Mouse (Mus musculus): ENCODE results near the gene Myh6.
A peak's percentile ranks its signal among the peaks of the same experiment; 100 is the strongest.
"Not testable (repeated sequence)": the region's sequence is repeated elsewhere in the genome, so short reads cannot be mapped to it uniquely, and the experiment has no call there.

Gene Myh6

DNA sequence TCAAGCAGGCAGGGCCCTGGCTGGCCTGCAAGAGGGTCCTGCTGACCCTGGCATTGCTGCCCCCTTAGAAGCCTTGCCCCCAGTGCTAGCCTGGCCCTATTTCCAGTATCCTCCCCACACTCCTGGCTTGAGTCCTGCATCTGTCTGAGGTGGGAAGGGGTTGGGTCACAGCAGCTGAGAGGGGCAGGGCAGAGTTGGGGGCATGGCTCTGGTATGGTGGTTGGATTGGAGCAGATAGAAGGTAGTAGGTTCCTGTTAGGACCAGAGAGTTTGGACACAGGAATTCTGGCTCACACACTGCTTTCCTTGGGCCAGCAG is 28.1 kb upstream of the Myh6 start:
- no peak for DNase-seq (ENCODE audit: low spot score in 2 of 2)

DNA sequence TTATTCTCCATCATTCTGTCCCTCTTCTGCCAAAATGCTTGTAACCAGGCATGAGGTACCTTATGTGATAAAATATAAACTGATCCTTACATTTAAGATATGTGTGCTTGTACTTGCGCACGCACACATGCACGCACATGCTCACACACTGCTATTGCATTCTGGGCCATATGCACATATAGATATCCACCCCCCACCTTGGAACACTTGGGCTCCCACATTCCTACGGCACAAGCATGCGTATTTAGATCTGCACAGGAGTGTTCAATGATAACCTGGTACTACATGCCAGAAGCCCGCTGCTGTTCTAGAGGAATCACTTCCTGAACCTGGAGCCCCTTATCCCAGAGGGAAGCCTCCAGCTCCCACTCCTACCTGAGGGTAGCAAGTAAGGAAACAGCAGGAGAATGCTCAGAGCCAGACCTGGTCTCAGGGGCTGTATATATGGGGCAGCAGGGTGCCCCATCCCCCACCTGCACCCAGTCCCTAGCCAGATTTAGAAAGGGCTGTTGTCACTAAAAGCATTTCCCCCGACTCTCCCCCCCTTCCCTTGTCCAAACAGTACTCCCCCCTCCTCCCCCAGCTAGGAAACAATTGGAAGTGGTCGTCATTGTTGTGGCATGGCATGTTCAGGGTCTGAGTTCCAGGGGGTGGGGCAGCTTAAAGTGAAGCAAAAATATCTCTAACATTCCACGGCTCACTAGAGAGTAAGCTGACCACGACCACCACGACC is 27.6 kb upstream of the Myh6 start, which contains the start of gene Myh7:
Gene Myh7 (minus strand): TSS at position 491 of the 733 bp plus-strand sequence.
- peak in 1 of 2 experiments; percentile 60 for DNase-seq (ENCODE audit: low spot score in 2 of 2)

DNA sequence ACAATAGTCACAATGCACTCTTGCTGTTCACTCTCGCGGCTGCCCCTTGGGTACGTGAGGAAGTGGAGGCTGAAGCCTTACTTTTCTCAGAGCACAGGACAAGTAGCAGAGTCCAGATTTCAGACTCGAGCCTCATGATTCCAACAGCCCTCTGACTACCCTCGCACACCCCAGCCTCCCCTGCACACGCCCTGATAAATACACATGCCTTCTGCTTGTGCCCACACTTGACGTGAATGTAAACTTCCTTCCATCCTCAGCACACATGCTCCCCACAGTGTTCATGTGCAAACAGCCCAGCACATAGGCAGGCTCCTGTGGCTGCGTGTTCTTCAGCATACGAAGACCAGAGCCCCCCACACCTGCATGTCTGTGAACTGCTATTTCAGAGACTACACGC is 26.9 kb upstream of the Myh6 start:
- no peak for DNase-seq (ENCODE audit: low spot score in 2 of 2)

DNA sequence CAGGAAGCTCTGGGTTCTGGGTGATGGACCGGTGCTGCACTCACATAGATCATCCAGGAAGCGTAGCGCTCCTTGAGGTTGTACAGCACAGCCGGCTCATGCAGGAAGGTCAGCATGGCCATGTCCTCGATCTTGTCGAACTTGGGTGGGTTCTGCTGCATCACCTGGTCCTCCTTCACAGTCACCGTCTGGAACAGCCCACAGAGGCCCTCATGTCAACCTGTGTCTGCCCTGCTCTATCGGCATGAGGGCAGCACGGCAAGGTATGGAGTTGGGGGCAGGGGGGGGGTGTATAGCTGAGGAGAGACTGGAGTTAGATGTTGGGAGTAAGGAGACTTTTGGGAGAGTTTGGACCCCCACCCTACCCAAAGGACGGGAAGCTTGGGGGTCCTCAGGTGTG is 25.5 kb upstream of the Myh6 start:
- no peak for DNase-seq (ENCODE audit: low spot score in 2 of 2)

DNA sequence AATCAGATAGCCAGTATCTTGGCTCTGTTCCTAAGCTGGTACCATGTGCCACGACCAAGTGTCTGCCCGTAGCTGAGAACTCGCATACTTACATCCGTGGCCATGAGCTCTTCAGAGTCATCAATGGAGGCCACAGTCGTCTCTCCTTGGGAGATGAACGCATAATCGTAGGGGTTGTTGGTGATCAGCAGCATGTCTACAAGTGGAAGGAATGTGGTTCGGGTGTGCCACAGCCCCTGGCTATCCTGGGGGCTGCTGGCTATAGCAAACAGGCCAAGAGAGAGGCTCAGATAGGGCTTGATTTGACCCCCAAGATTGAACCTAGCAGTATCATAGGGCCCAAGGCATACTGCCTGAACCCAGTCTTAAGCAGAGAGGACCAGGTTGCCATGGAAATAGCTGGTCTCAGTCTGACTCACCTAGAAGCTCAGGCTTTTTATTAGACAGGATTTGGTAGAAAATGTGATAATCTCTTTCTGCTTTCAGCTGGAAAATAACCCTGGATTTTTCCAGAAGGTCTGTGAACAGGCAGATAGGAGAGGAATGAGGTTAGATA is 23.2 kb upstream of the Myh6 start:
- DNase-seq (ENCODE audit: low spot score in 2 of 2): no peak

DNA sequence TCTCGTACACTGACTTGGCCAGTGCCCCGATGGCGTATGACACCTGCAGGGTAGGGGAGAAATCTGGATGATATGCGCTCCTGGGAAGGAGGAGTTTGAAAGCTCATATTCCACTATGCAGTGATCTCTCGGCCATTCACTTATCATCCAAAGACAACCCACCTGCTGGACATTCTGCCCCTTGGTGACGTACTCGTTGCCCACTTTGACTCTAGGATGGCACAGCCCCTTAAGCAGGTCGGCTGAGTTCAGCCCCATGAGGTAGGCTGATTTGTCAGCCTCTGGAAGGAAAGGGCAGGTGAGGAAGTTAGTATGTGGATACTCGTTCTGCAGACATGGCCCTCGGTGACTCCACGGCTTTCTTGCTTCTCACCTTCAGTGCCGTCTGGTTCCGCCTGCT is 22.2 kb upstream of the Myh6 start:
- no peak for DNase-seq (ENCODE audit: low spot score in 2 of 2)

DNA sequence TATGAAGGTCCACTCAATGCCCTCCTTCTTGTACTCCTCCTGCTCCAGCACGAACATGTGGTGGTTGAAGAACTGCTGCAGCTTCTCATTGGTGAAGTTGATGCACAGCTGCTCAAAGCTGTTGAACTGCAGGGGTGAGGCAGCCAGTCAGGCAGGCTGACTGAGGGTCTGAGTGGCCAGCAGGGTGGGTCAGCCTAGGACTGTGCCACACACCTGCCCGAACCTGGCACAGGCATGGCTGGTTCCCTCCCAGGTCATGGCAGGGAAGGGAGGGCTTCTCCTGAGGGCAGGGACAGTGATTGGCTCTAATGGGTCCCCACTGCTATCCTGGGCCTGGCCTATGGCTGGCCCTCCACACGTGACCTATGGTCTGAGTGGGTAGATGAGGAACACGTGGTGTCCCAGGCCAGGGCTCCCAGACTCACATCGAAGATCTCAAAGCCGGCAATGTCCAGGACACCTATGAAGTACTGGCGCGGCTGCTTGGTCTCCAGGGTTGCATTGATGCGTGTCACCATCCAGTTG is 21.7 kb upstream of the Myh6 start:
- not testable (repeated sequence) for DNase-seq (ENCODE audit: low spot score in 2 of 2)

DNA sequence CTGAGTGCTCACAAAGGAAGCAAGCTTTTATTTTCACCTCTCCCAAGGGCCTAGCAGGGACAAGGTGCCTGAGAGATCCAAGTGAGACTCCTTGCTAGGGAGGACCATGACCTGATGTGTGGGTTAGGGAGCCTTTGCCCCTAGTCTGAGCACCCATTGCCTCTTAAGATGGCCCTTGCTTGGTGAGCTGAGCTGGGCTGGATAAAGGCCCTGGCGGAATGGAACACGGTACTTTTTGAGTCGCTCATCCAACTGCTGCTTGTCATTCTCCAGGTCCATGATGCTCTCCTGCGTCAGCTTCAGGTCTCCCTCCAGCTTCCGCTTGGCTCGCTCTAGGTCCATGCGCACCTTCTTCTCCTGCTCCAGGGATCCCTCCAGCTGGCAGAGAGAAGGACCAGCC is 15.2 kb upstream of the Myh6 start:
- no peak for DNase-seq (ENCODE audit: low spot score in 2 of 2)

DNA sequence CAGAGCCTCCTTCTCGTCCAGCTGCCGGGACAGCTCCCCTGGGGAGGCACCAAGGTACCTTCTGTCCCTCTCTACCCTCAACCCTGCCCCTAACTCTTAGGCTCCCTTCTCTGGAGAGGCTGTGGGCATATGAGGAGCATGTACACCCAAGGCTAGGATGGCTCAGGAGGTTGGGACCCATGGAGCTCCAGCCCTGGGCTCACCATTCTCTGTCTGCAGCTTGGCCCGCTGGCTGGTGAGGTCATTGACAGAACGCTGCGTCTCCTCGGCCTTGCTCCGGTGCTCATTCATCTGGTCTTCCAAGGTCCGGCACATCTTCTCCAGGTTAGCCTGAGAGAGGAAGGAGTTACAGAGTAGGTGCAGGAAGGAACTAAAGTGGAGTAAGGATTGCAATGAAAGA is 11.9 kb upstream of the Myh6 start:
- DNase-seq (ENCODE audit: low spot score in 2 of 2): no peak

DNA sequence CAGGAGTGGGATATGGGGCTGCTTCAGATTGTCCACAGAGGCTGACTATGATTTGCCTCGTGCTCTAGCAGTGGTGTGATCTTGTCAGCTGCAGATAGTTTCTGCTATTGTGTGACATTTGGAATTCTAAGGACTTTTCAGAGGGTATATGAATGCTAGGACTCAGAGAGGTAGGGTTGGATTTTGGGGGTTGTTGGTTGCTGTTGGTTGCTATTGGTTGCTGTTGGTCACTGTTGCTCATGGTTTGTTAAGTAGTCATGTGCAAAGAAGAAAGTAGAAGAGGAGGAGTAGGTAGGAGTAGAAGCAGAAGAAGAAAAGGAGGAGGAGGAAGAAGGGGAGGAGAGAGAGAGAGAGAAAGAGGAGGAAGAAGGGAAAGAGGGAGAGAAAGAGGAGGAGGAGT is 9.9 kb upstream of the Myh6 start, which contains the start of gene Gm17428:
Gene Gm17428 (plus strand): TSS at position 301 of the 400 bp plus-strand sequence.
- DNase-seq (ENCODE audit: low spot score in 2 of 2): no peak

DNA sequence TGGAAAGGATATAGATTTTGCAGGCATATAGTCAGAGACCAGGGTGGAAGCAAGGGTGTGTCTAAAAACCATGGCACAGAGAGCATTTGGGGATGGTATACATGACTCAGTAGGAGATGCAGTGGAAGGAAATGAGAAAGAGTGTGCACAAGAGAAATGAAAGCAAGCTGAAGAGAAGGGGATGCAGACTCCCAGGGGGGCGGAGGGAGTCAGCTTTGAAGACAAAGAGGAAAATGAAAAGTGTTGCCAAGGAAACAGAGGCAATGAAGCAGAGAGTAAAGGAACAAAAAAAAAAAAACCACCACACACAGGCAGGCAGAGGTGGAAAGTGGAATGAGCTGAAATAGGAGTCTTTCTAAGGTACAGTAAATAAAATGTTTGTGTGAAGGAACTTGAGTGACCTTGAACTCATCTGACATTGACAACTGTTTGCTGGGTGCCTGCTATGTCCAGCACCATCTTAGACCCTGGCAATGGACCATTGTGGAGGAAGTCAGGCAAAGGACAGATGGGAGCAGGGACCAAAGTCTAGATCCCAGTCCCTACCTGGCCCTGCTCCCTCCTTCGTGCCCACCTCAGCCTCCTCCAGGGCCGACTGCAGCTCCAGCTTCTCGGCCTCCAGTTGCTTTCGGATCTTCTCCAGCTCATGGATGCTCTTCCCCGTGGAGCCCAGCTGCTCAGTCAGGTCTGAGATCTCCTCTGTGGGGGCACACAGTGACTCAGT is 7.5 kb upstream of the Myh6 start:
- DNase-seq (ENCODE audit: low spot score in 2 of 2): peak; percentile 73 to 77

DNA sequence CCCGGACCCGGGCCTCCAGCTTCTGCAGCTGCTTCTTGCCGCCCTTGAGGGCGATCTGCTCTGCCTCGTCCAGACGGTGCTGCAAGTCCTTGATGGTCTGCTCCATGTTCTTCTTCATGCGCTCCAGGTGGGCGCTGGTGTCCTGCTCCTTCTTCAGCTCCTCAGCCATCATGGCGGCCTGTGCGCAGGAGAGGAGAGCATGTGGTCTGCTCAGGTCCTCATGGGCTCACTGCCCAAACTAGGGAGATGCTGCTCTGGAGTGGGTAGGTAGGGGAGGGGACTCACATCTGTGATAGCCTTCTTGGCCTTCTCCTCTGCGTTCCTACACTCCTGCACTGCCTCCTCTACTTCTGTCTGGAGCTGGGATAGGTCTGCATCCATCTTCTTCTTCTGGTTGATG is 6.1 kb upstream of the Myh6 start:
- DNase-seq (ENCODE audit: low spot score in 2 of 2): not testable (repeated sequence)

DNA sequence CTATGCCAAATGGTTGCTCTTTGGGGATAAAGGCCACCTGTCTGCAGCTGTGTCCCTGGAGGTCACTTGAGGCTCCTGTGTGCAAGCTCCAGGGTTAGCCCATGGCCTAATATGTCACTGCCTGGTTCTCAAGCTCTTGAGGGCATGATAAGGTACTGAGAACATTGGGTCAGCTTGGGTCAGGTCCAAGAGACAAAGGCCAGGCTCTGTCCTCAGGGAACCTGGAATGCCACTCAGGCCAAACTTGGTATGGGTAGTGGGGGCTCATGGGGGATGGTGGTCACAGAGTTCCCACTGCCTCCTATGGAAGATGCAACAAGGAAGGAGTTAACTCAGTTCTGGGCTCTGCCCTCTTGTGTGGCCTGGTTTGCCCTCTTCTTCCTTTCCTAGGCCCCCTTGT is 1.6 kb upstream of the Myh6 start:
- no peak for DNase-seq (ENCODE audit: low spot score in 2 of 2)

DNA sequence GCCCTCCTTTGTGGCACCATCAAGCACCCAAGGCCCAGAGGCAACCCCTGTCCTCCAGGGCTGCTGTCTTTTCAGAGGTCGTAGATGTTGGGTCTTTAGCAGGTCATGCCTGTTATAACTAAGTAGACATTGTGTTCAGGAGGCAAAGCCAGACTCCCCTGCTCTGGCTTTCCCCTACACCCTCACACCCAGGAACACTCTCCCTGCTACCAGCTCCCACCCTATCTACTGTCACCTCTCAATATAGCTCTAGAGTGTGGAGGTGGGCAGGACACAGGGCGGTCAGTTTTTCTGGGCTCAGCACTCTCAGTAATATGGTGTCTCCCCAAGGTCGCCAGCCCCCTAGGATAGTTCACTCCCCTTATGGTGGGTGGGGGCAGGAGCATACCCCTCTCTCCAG is 1.1 kb upstream of the Myh6 start:
- DNase-seq (ENCODE audit: low spot score in 2 of 2): no peak

DNA sequence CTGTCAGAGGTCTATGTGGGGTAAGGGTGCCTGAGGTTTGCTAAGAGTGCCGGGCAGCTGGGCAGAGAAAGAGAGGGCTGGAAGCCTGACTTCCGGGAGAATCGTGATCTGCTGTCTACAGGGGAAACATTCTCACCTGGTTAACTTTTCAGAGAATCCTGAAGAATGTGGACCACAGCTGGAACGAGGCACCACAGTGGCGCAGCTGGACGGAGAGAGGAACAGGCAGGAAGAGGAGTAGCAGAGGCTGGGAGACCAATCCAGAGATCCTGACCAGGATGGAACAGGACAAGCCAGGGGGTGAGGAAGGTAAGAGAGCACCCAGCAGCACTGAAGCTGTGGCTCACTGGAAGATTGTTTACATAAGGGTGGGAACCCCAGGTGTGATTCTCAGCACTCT is 1.1 kb downstream of the Myh6 start:
- DNase-seq (ENCODE audit: low spot score in 2 of 2): no peak

DNA sequence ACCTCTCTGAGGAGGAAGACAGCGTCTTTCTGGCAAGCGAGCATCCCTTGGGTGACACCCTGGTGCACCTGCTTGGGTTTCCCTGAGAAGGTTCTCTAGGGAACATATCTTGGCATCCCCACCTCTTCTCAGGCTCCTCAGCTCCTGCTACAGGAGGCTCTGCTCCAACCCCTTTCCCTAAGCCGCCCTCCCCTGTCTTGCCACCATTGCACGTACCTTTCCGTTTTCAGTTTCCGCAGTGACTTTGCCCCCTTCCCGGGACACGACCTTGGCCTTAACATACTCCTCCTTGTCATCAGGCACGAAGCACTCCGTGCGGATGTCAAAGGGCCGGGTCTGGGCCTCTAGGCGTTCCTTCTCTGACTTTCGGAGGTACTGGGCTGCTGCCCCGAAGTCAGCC is 1.7 kb downstream of the Myh6 start:
- no peak for DNase-seq (ENCODE audit: low spot score in 2 of 2)

DNA sequence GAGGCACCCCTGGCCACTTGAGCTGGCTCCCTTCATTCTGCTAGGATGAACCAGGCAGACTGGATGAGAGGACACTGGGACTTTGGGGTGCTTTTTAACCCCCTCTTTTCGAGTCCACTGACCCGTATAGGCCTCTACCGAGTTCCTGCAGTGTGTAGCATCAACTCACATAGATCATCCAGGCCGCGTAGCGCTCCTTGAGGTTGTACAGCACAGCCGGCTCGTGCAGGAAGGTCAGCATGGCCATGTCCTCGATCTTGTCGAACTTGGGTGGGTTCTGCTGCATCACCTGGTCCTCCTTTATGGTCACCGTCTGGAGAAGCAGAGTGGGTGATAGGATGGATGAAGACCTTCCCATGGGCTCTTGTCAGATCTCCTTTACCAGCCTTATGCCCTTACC is 3.0 kb downstream of the Myh6 start:
- DNase-seq (ENCODE audit: low spot score in 2 of 2): no peak

DNA sequence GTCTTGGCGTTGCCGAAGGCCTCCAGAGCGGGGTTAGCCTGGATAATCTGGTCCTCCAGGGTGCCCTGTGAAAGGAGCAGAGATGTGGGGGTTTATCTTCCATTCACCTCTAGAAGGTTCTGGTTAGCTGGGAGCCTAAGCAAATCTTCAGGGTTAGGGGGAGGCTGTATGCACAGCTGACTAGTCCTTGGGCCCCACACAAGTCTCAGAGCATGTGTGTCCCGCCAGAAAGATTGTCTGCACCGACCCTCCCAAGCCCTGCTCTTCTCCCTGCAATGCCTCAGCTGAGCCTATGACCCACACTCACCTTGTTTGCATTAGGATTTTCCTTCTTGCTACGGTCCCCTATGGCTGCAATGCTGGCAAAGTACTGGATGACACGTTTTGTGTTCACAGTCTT is 4.0 kb downstream of the Myh6 start:
- no peak for DNase-seq (ENCODE audit: low spot score in 2 of 2)

DNA sequence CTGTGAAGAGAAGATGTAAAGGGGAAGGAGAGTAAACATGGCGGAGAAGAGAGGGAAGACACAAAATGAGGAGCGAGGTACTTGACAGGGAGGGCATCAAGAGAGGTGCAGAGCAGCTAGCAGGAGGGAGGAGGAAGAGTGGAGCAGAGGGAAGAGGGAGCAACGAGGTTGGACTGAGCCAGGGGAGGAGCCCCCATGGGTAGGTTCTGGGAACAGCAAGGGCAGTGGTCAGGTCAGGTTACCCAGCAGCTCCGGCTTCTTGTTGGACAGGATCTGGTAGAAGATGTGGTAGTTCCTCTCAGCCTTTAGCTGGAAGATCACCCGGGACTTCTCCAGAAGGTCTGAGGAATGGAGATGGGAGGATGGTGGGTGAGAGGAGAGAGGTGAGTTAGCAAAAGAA is 5.2 kb downstream of the Myh6 start:
- no peak for DNase-seq (ENCODE audit: low spot score in 2 of 2)

DNA sequence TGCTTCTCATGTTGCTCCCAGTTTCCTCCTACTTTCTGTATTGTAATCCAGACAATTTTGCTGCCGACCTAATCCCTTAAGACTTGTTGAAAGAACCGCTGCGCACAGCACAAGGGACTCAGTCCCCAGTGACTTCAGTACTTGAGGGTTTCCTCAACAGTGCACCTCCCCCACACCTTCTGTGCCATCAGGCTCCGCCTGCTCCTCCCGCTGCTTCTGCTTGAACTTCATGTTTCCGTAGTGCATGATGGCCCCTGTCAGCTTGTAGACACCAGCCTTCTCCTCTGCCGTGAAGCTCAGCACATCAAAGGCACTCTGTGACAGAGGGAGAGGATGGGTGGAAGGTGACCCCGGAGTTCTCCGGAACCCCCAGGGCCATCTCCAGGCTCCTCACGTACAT is 6.0 kb downstream of the Myh6 start:
- peak; percentile 54 to 56 for DNase-seq (ENCODE audit: low spot score in 2 of 2)

DNA sequence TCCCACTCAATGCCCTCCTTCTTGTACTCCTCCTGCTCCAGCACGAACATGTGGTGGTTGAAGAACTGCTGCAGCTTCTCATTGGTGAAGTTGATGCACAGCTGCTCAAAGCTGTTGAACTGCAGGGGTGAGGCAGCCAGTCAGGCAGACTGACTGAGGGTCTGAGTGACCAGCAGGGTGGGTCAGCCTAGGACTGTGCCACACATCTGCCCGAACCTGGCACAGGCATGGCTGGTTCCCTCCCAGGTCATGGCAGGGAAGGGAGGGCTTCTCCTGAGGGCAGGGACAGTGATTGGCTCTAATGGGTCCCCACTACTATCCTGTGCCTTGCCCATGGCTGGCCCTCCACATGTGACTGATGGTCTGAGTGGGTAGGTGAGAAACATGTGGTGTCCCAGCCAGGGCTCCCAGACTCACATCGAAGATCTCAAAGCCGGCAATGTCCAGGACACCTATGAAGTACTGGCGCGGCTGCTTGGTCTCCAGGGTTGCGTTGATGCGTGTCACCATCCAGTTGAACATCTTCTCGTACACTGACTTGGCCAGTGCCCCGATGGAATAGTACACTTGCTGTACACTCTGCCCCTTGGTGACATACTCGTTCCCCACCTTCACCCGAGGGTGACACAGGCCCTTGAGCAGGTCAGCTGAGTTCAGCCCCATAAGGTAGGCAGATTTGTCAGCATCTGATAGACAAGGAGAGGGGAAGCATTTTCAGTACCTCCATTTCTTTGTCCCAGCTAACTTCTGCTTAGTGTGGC is 6.7 kb downstream of the Myh6 start:
- not testable (repeated sequence) for DNase-seq (ENCODE audit: low spot score in 2 of 2)

DNA sequence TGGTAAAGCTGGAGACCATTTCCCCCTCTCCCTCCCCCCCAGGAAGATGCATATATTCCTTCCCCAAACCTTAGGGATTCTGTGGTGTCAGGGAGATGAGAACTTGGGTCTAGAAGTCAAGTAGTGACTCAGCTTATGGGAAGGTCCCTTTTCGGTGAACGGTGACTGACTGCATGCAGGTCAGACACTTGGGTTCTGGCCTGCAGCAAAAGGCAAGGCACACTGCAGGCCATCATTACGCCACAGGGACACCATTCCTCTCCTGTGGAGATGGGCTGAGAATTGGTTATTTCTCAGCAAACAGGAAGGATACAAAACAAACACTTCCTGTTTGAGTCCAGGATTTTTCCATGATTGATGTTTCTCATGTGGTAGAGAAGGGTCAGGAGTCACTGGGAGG is 7.5 kb downstream of the Myh6 start:
- no peak for DNase-seq (ENCODE audit: low spot score in 2 of 2)
